Mouse (Mus musculus) kidney, adult 2 months (tissue): ENCODE measurements around the gene Inha. TPM values are rescaled to one million over a fixed set of nuclear protein-coding genes. Genes with fewer than 3 reads are reported as not detected.
A peak's percentile ranks its signal among the peaks of the same experiment; 100 is the strongest.

ENCODE experiments used
- DNase-seq: peaks from one replicate; pipeline ENCODE4 v3.0.0; 2021
- H3K27ac ChIP-seq: fragments of 200-500 bp; 2 replicates; pipeline ENCODE4 v1.5.1; 2012; ENCODE audit warnings: low read depth, low read length, control low read depth, inconsistent platforms; ENCODE audit not compliant: insufficient read depth
- H3K27me3 ChIP-seq: fragments of 200-500 bp; replicated peaks from 2 replicates; pipeline ENCODE4 v1.6.1; 2012; ENCODE audit warnings: mild to moderate bottlenecking, moderate library complexity, low read length, inconsistent platforms; ENCODE audit not compliant: control insufficient read depth, insufficient read depth
- H3K36me3 ChIP-seq: fragments of 200-500 bp; 2 replicates; pipeline ENCODE4 v1.6.1; 2012; ENCODE audit warnings: mild to moderate bottlenecking, moderate library complexity, low read length, inconsistent platforms; ENCODE audit not compliant: control insufficient read depth, insufficient read depth
- H3K4me1 ChIP-seq: fragments of 200-500 bp; 2 replicates; pipeline ENCODE4 v1.6.1; 2011; ENCODE audit warnings: low read length; ENCODE audit not compliant: control insufficient read depth, insufficient read depth
- H3K4me3 ChIP-seq: fragments of 200-500 bp; 2 replicates; pipeline ENCODE4 v1.5.1; 2011; ENCODE audit warnings: mild to moderate bottlenecking, low read depth, low read length, control low read depth; ENCODE audit not compliant: insufficient read depth
- CTCF ChIP-seq: fragments of 200-500 bp; conservative IDR thresholded peaks from 2 replicates; pipeline ENCODE4 v1.5.1; 2011; ENCODE audit warnings: low read depth, mild to moderate bottlenecking, control low read depth, low read length, moderate library complexity, mixed read lengths; ENCODE audit not compliant: insufficient read depth, insufficient read length
- POLR2A ChIP-seq: fragments of 200-500 bp; IDR thresholded peaks from one replicate; pipeline ENCODE4 v1.6.1; 2011; ENCODE audit warnings: low read depth, low read length, control low read depth
- WGBS: fragments of 180-500 bp; shearing (Covaris S2); methylation state at CpG from one replicate; pipeline ENCODE4 v1.1.7; 2018; 5-methylcytosine and 5-hydroxymethylcytosine counted together
- polyA plus RNA-seq: library from polyadenylated mRNA; depleted of rRNA; stranded (reverse); fragments of >200 nt; gene quantifications from 2 replicates; pipeline ENCODE4 v1.2.3, GENCODE M21; 2012

The Inha gene
- polyA plus RNA-seq, 1 experiment: 3.9 TPM

GRCm38 (mm10) chr1:75479635-75479989 lies 27.3 kb upstream of the Inha start:
- H3K27ac ChIP-seq: no peak overlapping the region
- TF ChIP-seq POLR2A: no peak
- TF ChIP-seq CTCF: no peak
- no peaks in the 10 kb centered on the region for H3K36me3 ChIP-seq
- WGBS: under 1% methylated on average over 24 of the region's 24 CpGs
- H3K27me3 ChIP-seq: no peaks in the 10 kb centered on the region
- H3K4me3 ChIP-seq: peak overlapping the region; percentile 39; the same call in 1 of the 2 replicates
- peaks cover 8% of the 10 kb centered on the region; the same call in 1 of the 2 replicates for H3K4me1 ChIP-seq
- no peak for DNase-seq

GRCm38 (mm10) chr1:75480036-75480435 lies 26.8 kb upstream of the Inha start:
- Histone ChIP-seq H3K27me3 (no peaks in the 10 kb centered on the region), H3K4me1 (peaks cover 8% of the 10 kb centered on the region; the same call in 1 of the 2 replicates), H3K4me3 (no peak overlapping the region), H3K27ac (no peak overlapping the region), H3K36me3 (no peaks in the 10 kb centered on the region)
- DNase-seq: no peak
- TF ChIP-seq POLR2A (no peak), CTCF (no peak)
- WGBS: 17% methylated on average over 13 of the region's 13 CpGs

GRCm38 (mm10) chr1:75480735-75481134 lies 26.1 kb upstream of the Inha start:
- H3K36me3 ChIP-seq: no peaks in the 10 kb centered on the region
- peaks cover 8% of the 10 kb centered on the region; the same call in 1 of the 2 replicates for H3K4me1 ChIP-seq
- no peak for DNase-seq
- WGBS: 87% methylated on average over 7 of the region's 7 CpGs
- no peak overlapping the region for H3K4me3 ChIP-seq
- H3K27ac ChIP-seq: no peak overlapping the region
- no peaks in the 10 kb centered on the region for H3K27me3 ChIP-seq
- TF ChIP-seq POLR2A (no peak), CTCF (no peak)

DNA sequence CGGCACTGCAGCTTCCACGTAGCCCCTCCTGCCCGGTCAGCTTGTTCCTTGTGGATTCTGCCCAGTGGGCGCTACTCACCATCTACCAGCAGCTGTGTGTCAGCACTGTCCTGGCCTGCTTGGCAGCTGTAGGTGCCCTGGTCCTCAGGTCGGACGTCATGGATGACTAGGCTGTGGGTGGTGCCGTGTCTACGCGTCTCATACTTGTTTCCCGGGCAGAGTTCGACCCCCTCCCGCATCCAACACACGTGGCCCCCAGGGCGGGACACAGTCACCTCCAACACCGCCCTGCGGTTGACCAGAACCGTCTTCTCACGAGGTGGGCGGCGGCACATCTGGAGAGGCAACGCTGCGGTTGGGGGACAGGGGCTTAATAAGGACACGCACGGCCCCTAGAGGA lies 20.3 kb upstream of the Inha start:
- peaks cover 8% of the 10 kb centered on the region for H3K4me1 ChIP-seq
- 12% methylated on average over 24 of the region's 24 CpGs for WGBS
- TF ChIP-seq CTCF (no peak), POLR2A (no peak)
- H3K27ac ChIP-seq: no peak overlapping the region
- H3K27me3 ChIP-seq: no peaks in the 10 kb centered on the region
- no peaks in the 10 kb centered on the region for H3K36me3 ChIP-seq
- H3K4me3 ChIP-seq: no peak overlapping the region
- peak; percentile 67 for DNase-seq

DNA sequence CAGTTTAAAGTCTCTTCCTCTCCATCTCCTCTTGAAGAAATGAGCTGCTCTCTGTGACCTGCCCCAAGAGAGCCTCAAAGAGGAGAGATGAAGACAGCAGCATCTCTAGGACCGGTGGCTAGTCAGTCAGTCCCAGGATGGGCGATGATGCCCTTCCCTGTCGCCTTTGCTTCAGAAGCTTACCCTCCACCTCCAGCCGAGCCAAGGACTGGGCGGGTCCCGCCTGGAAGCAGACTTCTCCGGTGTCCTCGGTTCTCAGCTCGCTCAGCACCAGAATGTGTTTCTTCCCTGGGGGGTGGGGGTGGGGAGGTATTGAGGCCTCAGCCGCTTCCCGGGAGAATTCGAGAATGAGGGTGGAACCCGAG lies 19.9 kb upstream of the Inha start:
- H3K36me3 ChIP-seq: no peaks in the 10 kb centered on the region
- H3K27ac ChIP-seq: no peak overlapping the region
- no peak for DNase-seq
- peak overlapping the region; percentile 48 for H3K4me3 ChIP-seq
- 3% methylated on average over 13 of the region's 13 CpGs for WGBS
- H3K4me1 ChIP-seq: peaks cover 8% of the 10 kb centered on the region
- no peak for TF ChIP-seq POLR2A
- TF ChIP-seq CTCF: no peak
- no peaks in the 10 kb centered on the region for H3K27me3 ChIP-seq

DNA sequence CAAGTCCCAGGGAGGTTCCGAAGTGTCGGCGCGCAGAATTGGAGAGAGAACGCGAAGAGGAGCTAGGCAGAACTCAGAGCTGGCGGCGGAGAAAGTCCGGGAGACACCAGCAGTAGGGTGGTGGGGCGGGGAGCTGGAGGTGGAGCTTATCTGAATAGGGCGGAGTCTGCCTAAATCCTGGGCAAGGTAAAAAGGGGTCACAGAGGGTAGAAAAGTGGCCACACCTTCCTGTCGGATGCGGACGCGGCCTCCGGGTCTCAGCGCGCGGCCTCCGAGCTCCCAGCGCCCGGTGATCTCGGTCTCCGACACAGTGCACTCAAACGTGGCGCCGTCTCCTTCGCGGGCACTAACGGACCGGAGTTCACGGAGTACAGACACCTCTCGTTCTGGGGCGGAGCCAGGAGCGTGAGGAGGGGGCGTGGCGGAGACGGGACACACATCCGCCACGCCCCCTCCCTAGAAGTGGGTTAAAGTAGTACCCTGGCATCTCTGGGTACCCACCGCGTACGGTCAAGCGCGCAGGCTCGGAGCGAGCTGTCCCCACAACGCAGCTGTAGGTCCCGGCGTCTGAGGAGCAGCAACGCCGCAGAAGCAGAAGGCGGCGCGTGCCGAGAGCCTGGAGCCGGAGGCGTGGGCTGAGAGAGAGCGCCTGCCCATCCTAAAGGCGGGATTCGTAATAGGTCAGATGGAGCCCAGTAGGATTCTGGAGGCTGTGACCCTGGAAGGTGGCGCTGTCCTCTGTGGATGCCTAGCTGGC lies 19.3 kb upstream of the Inha start:
- Histone ChIP-seq H3K27me3 (no peaks in the 10 kb centered on the region), H3K4me1 (peaks cover 8% of the 10 kb centered on the region), H3K36me3 (no peaks in the 10 kb centered on the region), H3K4me3 (peak overlapping the region; percentile 48), H3K27ac (no peak overlapping the region)
- WGBS: 1% methylated on average over 62 of the region's 62 CpGs
- peak; percentile 93 for DNase-seq
- TF ChIP-seq CTCF (no peak), POLR2A (no peak)

GRCm38 (mm10) chr1:75490785-75491551 lies 15.9 kb upstream of the Inha start:
- no peak overlapping the region for H3K4me3 ChIP-seq
- H3K27me3 ChIP-seq: no peaks in the 10 kb centered on the region
- 93% methylated on average over 34 of the region's 34 CpGs for WGBS
- TF ChIP-seq CTCF (no peak), POLR2A (no peak)
- H3K36me3 ChIP-seq: no peaks in the 10 kb centered on the region
- no peak overlapping the region for H3K27ac ChIP-seq
- no peak for DNase-seq
- H3K4me1 ChIP-seq: peaks cover 8% of the 10 kb centered on the region
